Mouse (Mus musculus): ENCODE data around the gene Mtch2.
"Not testable (repeated sequence)": the region's sequence is repeated elsewhere in the genome, so short reads cannot be mapped to it uniquely, and the experiment has no call there.

Gene Mtch2

DNA sequence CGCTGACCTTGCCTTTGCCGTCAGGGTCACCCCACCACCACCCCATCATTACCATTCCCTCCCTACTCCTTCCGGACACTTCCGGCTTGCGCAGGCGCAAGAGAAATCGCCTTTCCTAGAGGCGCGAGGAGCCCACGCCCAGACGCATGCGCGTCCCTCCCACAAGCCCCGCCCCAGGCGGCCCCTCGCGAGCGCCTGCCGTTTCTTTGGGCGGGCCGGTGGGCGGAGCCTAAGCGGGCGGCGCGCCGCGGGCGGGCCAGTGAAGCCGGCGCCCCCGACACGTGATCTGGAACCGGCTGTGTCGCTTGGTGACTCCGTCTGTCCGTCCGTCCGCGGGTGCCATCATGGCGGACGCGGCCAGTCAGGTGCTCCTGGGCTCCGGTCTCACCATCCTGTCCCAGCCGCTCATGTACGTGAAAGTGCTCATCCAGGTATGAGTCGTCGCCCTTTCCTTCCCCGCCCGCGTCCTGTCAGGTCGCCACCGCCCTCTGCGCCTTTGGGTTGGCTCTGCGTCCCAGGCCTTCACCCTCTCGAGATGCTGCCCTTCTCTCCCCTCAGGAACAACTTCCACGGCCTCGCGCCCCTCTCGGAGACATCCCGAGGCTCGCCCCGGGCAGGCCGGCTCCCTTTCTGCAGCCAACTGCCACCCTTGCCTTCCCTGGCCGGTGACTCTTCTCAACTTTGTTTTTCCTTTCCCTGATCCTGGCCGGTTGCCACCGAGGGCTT is at the start of gene Mtch2:
Gene Mtch2, plus strand, starts transcription at position 201 of the 726 bp plus-strand sequence.
- peak; percentile 94 to 99 for DNase-seq (ENCODE audit: low spot score in 2 of 2)

DNA sequence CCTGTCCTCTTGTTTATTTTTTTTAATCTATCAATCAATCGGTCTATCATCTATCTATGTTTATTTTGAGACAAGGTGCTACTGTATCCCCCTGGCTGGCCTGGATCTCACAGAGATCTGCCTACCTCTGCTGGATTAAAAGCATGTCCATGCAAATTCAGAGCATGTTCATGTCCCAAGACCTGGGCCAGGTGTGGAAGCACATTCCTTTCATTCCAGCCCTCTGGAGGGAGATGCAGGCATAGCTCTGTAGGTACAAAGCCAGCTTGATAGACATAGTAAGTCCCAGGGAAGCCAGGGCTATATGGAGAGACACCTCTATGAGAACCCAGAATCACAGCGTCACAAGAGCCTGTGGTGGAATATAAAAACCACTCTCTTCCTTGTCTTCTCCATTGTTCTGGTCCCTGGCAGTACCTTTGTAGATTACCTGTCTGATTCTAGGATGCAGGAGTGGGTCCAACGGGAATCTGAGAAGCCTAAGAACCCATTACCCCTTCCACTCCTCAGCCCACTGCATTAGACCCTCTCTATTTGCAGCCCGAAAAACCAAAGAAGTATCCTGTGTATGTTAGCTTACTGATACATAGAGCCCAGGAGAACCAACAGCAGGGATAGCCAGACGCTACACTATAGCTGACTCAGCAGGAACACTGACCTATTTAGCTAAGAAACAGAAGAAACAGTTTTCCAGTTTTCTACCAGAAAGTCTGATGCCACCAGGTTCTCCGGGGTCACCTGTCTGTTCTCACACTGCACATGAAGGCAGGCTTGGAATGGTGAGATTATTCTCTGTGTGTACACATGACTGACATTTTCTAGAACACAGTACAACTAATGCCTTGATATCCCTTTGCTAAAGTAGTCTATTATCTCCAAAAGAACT is 38.5 kb upstream of the Mtch2 start:
- DNase-seq (ENCODE audit: low spot score in 2 of 2), result no peak

DNA sequence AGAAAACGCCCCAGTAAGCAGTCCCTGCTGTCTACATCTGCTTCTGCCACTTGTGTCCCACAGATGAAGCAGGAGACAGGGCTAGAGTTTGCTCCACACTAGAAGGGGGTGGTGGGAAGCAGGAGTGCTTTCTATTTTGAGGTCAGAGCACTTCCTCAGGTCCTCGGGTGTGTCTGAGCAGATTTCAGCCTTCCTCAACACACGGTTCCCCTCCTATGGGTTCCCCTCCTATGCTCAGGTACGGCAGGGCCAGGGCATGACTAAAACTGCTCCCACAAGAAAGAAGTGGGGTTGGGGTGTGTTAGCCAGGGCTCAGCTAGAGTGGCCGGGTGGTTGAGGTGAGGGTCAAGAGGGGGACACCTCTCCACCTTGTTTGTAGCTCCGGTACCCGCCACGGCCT is 36.2 kb upstream of the Mtch2 start:
- DNase-seq (ENCODE audit: low spot score in 2 of 2), result no peak

DNA sequence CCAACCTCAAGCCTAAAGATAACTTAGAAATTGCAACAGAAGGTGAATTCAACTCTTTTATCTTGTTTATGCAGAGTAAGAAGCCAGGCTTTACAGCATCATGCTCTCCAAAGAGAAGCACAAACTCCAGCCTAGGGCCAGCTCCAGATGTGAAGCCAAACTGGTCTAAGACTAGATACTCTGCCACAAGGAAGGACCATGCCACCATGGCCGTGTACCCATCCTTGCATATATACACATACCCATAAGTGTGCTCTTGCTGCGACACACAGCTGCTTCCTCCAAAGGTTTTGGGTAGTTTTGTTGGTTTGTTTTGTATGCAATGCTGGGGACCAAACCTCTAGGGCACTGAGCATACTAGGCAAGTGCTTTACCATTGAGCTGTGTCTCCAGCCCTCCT is 31.7 kb upstream of the Mtch2 start:
- no peak for DNase-seq (ENCODE audit: low spot score in 2 of 2)

DNA sequence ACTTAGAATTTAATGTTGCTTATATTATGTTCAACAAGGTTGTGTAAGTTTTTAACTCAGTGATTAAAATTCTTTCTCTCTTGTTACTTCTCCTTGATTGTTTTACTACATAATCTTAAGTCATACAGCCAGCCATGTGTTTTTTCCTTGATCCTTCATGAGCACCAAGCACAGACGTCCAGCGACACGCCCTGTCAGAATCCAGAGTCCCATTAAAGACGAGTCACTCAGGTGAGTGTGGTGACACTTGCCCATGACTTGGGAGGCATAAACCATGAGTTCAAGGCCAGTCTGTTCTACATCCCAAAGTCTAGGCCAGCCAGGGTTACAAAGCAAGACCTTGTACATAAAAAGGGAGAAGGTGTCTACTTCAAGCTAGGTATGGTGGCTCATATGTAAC is 30.8 kb upstream of the Mtch2 start:
- no peak for DNase-seq (ENCODE audit: low spot score in 2 of 2)

DNA sequence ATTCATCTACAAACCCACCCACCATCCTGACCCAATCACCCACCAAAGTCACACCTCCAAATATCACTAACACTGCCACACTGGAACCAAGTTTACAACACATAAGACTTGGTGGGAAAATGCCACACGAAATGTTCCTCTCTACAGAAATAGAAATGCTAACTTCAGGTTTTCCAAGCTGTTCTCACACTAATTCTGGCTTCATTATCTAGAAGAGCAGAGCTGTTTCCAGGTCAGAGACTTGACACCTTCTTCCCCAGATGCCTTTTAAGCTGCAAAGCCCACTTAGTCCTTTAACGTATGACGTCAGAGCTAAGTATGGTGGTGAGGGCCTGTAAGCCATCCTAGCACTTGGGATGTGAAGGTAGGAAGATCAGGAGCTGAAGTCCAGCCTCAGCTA is 28.2 kb upstream of the Mtch2 start:
- no peak for DNase-seq (ENCODE audit: low spot score in 2 of 2)

DNA sequence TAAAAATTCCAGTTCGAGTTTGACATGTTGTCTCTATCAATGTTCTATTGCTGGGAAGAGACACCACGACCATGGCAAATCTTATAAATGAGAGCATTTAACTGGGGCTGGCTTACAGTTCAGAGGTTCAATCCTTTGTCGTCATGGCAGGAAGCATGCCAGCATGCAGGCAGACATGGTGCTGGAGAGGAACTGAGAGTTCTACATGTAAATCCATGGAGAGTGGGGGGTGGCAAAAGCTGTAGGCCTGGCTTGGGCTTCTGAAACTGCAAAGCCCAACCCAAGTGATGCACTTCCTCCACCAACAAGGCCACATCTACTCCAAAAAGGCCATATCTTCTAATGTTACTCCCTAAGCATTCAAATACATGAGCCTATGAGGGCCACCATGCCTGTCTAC is 26.1 kb upstream of the Mtch2 start:
- DNase-seq (ENCODE audit: low spot score in 2 of 2), result no peak

DNA sequence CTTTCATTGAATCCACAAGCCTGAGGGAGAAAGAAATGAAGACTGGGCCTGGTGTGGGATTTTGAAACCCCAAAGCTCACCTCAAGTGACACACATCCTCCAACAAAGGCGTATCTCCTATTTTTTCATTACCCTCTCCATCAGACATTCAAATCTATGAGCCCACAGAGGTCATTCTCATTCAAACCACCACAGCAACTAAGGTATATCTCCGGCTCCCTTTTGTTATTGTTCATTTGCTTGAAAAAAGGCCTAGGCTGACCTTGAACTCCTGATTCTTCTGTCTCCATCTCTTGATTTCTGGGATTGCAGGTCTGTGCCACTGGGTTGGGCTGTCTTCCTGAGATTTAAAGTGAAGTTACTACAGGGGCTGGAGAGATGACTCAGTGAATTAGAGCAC is 24.0 kb upstream of the Mtch2 start:
- DNase-seq (ENCODE audit: low spot score in 2 of 2), result no peak

DNA sequence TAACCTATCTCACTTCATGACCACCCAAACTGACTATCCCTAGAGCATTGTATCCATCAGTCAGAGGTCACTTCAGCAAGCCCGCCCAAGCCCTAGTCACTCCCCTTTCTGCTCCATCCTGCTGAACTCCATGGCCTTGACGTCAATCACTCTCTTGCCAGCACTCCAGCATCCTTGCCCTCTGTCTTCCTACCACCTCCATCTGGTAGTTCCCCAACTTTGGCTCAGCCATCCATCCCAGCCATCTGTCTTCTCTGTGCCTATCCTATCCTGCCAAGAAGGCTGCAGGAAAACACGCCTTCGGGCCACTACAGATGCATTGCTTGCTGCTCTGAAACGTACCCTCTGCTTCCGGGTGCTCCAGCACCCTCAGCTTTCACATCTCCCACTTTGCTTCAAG is 23.2 kb upstream of the Mtch2 start:
- peak in 1 of 2 experiments; percentile 64 for DNase-seq (ENCODE audit: low spot score in 2 of 2)

DNA sequence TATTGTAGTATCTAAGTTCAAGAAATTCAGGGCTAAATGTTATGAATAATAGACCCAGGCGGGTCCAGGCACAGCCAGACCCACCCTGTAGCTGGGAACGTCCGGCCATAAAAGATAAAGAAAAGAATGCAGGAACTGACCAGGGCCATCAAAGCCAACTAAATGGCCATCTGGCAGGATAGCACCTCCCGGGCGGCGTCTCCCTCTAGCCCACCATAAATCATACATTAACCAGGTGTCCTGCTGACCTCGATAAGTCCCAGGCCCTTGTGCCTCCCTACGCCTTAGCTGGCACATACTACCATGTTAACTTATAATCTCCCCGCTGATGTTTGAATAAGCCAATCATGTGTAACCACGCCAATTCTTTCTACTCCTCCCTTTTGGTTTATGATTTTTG is 22.4 kb upstream of the Mtch2 start:
- DNase-seq (ENCODE audit: low spot score in 2 of 2), result not testable (repeated sequence)

DNA sequence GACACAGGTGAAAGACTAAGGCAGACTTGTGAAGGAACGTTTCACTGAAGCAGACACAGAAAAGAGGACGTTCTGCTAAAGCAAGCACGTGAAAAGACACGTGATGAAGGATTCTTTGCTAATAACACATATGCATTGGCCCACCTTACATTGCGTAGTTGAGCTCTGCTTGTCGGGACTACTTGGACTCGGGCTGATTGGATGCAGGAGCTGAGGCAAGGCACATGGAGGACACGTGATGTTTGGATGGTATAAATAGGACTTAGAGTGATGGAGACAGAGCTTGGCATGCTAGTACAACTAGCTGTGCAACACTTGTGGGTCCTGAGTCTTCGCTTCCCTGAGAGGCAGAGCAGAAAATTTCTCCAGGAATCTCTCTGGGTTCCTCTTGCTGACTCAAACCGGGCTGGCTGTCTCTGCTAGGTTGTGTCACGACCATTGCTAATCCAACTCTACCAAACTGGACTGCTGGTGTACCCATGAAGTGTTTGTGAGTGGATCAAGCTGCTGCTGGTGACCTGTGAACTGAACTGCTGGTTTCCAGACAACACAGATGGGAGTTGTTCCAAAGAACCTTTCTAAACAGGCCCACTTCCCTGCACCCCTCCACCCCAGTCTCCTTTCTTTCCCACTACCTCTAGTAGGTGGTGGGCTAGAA is 21.3 kb upstream of the Mtch2 start:
- DNase-seq (ENCODE audit: low spot score in 2 of 2), result no peak

DNA sequence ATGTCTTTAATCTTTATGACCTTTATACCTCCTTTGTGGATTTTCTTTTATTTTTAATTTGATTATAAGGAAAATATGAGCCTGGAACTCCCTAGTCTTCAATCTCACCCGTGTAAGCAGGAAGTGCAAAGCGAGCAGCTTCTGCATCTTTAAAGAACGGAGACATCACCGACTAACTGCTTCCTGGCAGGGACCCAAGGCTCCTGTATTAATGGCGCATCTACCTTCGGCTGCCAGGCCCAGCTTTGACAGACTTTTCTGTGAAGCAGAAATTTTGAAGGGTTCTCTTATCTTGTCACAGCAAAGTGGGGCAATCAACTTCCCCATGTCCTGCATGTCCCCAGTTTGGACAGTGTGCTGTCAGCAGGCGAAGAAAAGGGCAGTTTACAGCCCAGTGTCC is 18.2 kb upstream of the Mtch2 start:
- DNase-seq (ENCODE audit: low spot score in 2 of 2), result peak in 1 of 2 experiments; percentile 13

DNA sequence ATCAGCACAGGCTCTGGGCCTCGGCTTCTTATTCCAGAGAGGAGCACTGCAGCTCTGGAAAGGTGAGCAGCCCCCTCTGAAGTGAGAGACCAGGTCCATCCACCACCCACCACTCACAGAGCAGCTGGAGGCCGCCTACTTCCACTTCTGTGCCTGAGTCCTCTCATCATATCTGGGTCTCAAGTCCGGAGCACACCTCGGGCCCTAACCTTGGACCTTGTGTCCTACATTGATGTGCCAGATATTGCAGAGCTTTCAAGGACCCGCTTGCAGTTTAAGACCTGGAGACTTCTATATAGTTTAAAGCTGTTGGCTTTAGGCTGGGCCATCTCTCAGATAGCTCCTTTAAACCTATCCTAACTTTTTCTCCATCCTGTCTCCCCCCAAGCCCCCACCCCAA is 13.5 kb upstream of the Mtch2 start:
- DNase-seq (ENCODE audit: low spot score in 2 of 2), result no peak

DNA sequence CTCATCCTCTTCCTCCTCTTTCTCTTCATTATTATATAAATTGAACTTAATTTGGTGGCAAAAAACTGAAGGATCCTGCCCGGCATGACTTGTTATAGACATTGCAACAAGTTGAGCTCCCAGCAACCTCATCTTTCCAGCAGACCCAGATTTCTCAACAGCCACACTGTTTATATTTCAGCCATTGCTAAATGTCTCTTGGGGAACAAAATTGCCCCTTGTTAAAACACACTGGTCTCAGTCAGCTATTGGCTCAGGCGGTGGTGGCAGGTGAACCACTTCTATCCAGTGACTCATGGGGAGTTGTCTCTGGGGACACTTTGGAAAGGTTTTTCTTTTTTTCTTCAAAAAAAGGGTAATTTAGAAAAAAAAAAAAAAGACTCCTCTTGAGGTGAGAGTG is 8.3 kb upstream of the Mtch2 start:
- no peak for DNase-seq (ENCODE audit: low spot score in 2 of 2)

DNA sequence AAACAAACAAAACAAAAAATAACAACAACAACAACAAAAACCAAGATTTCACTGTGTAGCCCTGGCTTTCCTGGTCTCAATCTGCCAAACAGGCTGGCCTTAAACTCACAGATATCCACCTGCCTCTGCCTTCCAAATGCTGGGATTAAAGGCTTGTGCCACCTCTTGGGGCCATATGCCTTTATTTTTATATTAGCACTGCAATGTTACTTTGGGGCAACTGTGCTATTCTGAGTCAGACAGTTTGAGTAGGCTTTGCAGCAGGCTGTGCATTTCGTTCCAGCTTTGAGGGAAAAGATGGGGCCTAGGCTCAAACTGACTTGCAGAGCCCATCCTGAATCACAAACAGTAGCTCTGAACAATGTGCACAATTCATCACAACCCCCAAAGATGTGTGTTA is 3.3 kb upstream of the Mtch2 start:
- no peak for DNase-seq (ENCODE audit: low spot score in 2 of 2)

DNA sequence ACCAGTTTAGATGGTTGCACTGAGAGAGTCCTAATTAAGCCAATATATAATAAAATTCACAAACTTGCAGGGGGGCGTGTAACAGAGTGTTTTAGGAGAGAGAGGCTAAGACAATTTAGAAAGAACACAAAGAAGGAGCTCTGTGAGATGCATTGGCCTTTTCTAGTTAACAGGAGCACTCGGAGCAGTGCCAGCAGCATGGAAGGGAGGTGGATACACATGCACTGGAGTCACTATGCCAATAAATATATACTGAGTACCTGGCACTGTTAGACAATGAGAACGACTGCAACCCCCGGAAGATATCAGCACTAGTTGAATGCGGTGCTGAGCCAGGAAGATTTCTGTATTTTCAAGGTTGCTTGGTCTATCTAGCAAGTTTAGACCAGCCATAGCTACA is 2.7 kb upstream of the Mtch2 start:
- no peak for DNase-seq (ENCODE audit: low spot score in 2 of 2)

DNA sequence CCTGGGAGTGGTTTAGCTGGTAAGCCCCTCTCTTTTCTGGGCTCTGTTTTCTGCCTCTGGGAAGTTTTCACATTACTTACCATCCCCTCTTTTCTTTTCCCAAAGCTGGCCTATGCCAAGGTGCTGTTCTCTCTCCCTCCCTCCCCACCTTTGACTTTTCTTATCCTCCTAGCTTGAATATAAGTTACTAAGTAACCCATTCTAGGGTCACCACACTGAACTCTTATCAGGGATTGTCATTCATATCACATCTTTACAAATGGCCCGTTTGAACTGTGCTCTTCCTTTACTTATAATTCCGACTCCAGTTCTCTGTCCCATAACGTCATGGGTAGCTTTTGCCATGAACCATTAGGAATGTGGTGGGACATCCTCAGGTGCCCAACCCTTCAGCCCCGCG is 1.7 kb upstream of the Mtch2 start:
- DNase-seq (ENCODE audit: low spot score in 2 of 2), result no peak

DNA sequence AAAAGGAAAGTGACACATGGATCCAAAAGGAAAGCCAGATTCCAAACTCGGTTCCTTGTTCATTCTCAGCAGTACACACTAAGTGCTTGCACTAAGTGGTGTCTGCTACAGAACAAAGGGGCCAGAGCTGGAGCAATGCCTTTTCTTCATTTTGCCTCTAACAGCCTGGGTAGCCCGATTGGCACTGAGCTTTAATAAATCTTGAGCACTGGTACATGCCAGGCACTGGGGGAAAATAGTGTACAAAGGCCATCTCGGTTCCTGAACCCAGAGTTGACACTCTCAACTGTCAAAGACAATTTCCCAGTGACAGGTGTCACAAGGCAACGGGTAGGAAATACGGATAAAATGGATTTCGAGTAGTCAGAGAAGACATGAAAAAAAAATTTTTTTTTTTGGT is 784 bp upstream of the Mtch2 start:
- DNase-seq (ENCODE audit: low spot score in 2 of 2), result no peak

DNA sequence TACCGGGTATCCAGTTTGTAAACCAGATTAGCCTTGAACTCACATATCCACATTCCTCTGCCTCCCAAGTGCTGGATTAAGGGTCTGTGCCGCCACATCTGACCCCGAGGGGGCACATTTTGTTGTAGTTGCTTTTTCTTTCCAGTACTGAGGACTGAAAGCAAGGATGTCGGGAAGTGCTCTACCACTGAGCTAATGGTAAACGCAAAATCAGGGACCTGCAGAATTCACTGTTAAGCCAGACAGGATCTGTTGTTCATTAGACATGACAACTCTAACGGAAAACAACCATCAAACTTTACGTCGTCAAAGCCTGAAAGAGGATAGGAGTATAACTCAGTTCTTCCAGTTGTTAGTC is 379 bp upstream of the Mtch2 start:
- DNase-seq (ENCODE audit: low spot score in 2 of 2), result no peak

DNA sequence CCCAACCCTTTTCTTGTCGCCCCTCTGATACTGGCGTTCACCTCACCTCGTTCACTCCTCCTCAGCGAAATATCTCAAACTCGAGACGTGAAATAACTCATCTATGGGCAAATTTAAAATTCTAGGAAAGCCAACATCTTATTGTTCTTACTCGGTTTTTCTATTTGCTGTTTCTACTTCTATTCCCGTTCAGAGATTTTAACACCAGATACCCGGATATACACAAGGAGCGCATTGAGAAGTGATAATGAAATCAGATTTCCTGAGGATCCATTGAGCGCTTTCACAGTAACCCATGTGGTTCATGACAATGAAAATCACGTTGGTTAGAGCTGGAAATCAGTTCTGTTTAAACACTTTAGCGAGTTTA is 711 bp downstream of the Mtch2 start:
- DNase-seq (ENCODE audit: low spot score in 2 of 2), result no peak

DNA sequence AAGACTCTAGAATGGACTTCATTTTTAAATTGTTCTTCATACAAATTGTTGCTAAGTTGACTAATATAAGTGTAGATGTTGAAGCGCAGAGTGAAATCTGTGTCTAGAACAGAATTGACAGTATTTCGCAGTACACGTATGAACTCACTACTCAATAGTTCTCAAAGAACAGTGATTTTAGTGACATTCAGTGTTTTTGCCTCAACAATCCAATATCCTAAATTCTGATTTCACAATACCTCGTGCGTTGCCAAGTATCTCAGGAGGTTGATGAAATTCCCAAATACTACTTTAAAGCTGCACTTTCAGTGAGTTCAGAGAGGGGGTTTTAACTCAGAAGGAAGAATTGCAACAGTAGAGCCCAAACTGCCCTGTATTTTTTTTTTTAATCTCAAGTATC is 1.4 kb downstream of the Mtch2 start:
- DNase-seq (ENCODE audit: low spot score in 2 of 2), result no peak

DNA sequence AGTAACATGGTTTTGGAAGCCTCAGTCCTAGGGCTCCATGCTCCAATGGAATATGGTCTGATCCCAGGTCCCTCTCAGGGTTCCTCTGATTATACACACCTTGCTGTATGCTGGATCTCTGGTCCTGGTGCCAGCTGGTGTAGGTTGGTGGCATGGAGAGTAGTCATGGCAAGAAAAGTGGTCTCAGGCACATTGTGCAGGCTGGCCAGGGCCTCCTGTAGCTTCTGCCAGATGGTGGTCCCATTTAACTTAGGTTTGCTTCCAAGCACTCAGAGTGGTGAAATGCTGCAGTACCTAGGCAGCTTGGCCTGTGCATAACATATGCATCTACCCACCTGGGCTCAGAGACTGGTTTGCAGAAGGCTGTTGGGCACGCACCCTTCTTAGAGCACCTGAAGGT is 3.4 kb downstream of the Mtch2 start:
- no peak for DNase-seq (ENCODE audit: low spot score in 2 of 2)

DNA sequence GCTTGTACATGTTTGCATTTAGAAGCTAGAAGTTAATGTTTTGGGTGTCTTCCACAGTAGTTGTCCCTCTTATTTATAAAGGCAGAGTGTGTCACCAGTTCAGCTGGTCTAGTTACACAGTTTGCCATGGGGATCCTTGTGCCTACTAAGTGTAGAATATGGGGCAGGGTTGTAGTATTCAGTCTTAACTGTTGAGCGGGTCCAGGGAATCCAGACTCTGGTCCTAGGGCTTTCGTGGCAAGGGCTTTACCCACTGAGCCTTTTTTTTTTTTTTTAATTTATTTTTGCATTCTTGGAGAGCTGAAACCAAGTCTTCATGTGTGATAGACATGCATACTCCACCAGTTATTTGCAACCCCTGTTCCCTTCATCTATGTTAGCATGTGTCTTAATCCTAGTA is 14.5 kb downstream of the Mtch2 start:
- no peak for DNase-seq (ENCODE audit: low spot score in 2 of 2)
